Mouse (Mus musculus) C2C12 (cell line): Measurements from ENCODE around the gene Slc8b1.

ENCODE experiments used
- CEBPB ChIP-seq: IDR thresholded peaks from one replicate; pipeline ENCODE4 v1.6.1; 2011; ENCODE audit warnings: low read depth, mild to moderate bottlenecking, control low read depth, moderate library complexity
- CTCF ChIP-seq: IDR thresholded peaks from one replicate; pipeline ENCODE4 v1.5.1; 2011; ENCODE audit not compliant: control insufficient read depth, insufficient read depth, insufficient read length
- FOSL1 ChIP-seq: IDR thresholded peaks from one replicate; pipeline ENCODE4 v1.8.0; 2011; ENCODE audit warnings: mild to moderate bottlenecking, low read length; ENCODE audit not compliant: poor library complexity, insufficient read depth, severe bottlenecking
- MAX ChIP-seq: IDR thresholded peaks from one replicate; pipeline ENCODE4 v1.6.1; 2011; ENCODE audit warnings: mild to moderate bottlenecking, control low read depth
- MYOD1 ChIP-seq: IDR thresholded peaks from one replicate; pipeline ENCODE4 v1.6.1; 2011; ENCODE audit warnings: low read depth; ENCODE audit not compliant: control insufficient read depth, insufficient read length
- MYOG ChIP-seq: IDR thresholded peaks from one replicate; pipeline ENCODE4 v1.6.1; 2011; ENCODE audit not compliant: control insufficient read depth, insufficient read length; ENCODE audit errors: extremely low read depth
- USF1 ChIP-seq: IDR thresholded peaks from one replicate; pipeline ENCODE4 v1.6.1; 2011; ENCODE audit warnings: low read depth, mild to moderate bottlenecking, control low read depth, moderate library complexity

GRCm38 (mm10) chr5:120569791-120570190 lies 58.8 kb downstream of the Slc8b1 start:
- TF ChIP-seq CTCF: no peak
- no peak for TF ChIP-seq MAX
- no peak for TF ChIP-seq MYOG
- no peak for TF ChIP-seq USF1
- no peak for TF ChIP-seq MYOD1
- TF ChIP-seq CEBPB: no peak
- no peak for TF ChIP-seq FOSL1
